Mouse (Mus musculus): ENCODE measurements around the gene Cdk4. TPM values are rescaled to one million over a fixed set of nuclear protein-coding genes. Genes with fewer than 3 reads are reported as not detected.
A peak's percentile ranks its signal among the peaks of the same experiment; 100 is the strongest.
"Not testable (repeated sequence)": the region's sequence is repeated elsewhere in the genome, so short reads cannot be mapped to it uniquely, and the experiment has no call there.

Gene Cdk4
- polyA plus RNA-seq, 1 experiment, result 187 TPM

DNA sequence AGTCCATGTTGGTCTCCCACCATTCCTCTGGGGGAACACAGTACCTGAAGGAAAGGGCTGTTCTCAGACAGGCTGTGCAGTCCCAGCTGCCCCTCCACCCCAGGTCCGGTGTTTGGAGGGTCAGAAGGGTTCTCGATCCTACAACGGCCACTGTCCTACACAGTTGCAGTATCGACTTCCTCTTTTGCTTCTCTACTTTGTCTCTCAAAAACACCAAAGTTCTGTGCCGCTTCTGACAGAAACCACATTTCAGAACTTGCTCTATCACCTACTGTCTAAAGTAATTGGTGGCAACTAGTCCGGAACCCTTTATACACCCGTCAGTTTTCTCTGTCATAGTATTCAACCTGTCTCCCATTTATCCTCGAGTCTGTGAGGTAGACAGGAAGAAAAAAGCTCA lies 7.9 kb upstream of the Cdk4 start:
- H3K27ac ChIP-seq (ENCODE audit: insufficient read depth, low read depth, low read length), result no peak overlapping the region
- no peaks in the 10 kb centered on the region for H3K4me1 ChIP-seq (ENCODE audit: control insufficient read depth, insufficient read depth, low read length)
- TF ChIP-seq CTCF (IDR thresholded peaks at IDR 0.05; ENCODE audit: low read depth, low read length), result no peak
- no peak for TF ChIP-seq POLR2A (IDR thresholded peaks at IDR 0.05; ENCODE audit: borderline replicate concordance, low read depth, low read length)
- H3K4me3 ChIP-seq (ENCODE audit: insufficient read depth, low read length), result no peak overlapping the region

DNA sequence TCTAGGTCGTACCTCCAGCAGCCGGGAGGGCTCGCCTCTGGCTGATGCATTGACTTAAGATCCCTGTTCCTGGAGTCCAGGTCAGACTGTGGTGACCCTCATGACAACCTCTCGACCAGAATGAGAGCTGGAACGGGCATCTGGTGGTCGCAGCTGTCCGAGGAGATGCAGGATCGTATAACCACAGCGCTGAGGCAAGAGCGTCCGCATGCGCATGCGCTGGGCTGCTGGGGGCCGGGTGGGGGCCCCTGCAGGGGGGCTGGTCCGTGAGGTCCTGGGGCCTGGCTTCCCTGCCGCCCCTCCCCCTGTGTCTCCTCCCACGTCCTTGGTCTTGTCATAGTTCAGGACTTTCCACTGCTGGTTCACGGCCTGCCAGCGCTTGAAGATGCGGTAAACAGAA lies 6.8 kb upstream of the Cdk4 start:
- no peak overlapping the region for H3K4me3 ChIP-seq (ENCODE audit: insufficient read depth, low read length)
- TF ChIP-seq CTCF (IDR thresholded peaks at IDR 0.05; ENCODE audit: low read depth, low read length) (no peak), POLR2A (IDR thresholded peaks at IDR 0.05; ENCODE audit: borderline replicate concordance, low read depth, low read length) (no peak)
- H3K27ac ChIP-seq (ENCODE audit: insufficient read depth, low read depth, low read length), result no peak overlapping the region
- H3K4me1 ChIP-seq (ENCODE audit: control insufficient read depth, insufficient read depth, low read length), result peaks cover 2% of the 10 kb centered on the region

DNA sequence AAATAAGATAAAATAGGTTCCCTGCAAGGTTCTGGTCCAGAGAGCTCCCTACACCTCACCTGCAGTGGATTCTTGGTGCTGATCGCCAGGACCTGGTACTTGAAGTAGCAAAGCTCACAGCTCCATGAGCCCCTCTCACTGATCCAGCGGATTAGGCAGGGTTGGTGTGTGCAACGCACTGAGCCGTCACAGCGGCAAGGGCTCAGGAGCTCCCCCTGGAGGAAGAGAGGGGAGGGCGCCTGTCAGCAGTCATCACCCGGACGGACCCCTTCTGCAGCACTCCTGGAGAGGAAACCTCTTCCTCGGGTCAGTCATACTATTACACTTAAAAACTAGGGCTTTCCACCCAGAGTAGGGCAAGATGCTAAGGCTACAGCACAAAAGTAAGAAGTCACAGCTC lies 5.2 kb upstream of the Cdk4 start:
- TF ChIP-seq CTCF (IDR thresholded peaks at IDR 0.05; ENCODE audit: low read depth, low read length), result peak; percentile 85
- TF ChIP-seq POLR2A (IDR thresholded peaks at IDR 0.05; ENCODE audit: borderline replicate concordance, low read depth, low read length), result no peak
- peaks cover 10% of the 10 kb centered on the region for H3K4me1 ChIP-seq (ENCODE audit: control insufficient read depth, insufficient read depth, low read length)
- H3K4me3 ChIP-seq (ENCODE audit: insufficient read depth, low read length), result peak overlapping the region; percentile 32; the same call in 1 of the 2 replicates
- H3K27ac ChIP-seq (ENCODE audit: insufficient read depth, low read depth, low read length), result no peak overlapping the region

DNA sequence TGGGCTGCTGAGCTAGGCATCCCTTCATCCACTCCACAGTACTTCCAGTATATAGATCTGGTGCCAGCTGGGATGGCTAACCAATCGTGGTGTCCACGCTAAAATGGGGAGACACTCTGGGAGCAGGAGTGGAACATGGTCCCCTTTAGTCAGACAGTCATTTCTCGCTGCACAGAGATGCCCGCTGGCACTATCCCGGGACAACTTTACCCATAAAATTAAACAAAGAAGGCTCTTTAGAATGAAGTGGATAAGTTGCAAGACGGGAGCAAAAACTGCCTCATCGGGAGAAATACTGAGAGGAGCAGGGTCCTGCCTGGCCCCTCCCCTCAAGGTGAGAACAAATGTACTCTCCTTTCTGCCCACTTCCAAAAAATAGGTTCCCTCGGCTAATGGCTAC lies 4.6 kb upstream of the Cdk4 start:
- Histone ChIP-seq H3K4me3 (ENCODE audit: insufficient read depth, low read length) (peak overlapping the region; percentile 32), H3K27ac (ENCODE audit: insufficient read depth, low read depth, low read length) (no peak overlapping the region), H3K4me1 (ENCODE audit: control insufficient read depth, insufficient read depth, low read length) (peaks cover 10% of the 10 kb centered on the region)
- TF ChIP-seq CTCF (IDR thresholded peaks at IDR 0.05; ENCODE audit: low read depth, low read length), result no peak
- no peak for TF ChIP-seq POLR2A (IDR thresholded peaks at IDR 0.05; ENCODE audit: borderline replicate concordance, low read depth, low read length)

DNA sequence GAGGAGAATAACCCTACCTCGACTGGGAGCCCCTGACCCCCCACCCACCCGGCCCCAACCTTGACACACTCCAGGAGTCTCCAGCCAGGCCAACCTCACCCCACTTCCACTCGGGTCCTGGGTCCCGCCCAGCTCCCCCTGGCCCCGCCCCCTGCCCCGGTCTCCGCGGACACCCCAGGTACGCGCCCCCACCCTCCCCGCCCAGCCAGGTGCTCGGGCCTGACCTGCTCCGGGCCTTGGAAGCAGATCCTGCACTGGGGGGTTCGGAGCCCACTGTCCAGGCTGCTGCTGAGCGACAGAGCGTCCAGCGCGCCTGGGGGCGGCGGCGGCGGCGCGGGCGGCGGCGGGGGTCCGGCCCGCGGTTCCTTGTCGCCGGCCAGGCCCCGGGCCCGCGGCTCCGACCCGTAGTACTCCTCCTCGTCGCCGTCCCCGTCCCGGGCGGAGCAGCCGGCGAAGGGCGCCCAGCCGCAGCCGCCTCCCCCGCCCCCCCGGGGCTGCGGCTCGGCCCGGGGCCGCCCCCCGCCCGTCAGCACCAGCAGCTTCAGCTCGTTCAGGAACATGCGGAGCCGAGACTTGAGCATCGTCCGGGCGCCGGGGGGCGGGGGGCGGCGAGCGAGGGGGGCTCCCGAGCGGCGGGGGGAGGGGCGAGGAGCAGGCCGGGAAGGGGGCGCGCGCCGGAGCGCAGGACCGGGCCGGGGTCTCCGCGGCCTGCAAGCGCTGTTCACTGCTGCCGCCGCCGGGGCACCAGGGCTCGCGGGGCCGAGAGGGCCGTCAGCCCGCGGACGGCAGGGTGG lies 4.0 kb upstream of the Cdk4 start:
- peaks cover 10% of the 10 kb centered on the region for H3K4me1 ChIP-seq (ENCODE audit: control insufficient read depth, insufficient read depth, low read length)
- H3K27ac ChIP-seq (ENCODE audit: insufficient read depth, low read depth, low read length), result no peak overlapping the region
- peak overlapping the region; percentile 49 for H3K4me3 ChIP-seq (ENCODE audit: insufficient read depth, low read length)
- TF ChIP-seq POLR2A (IDR thresholded peaks at IDR 0.05; ENCODE audit: borderline replicate concordance, low read depth, low read length), result no peak
- no peak for TF ChIP-seq CTCF (IDR thresholded peaks at IDR 0.05; ENCODE audit: low read depth, low read length)

DNA sequence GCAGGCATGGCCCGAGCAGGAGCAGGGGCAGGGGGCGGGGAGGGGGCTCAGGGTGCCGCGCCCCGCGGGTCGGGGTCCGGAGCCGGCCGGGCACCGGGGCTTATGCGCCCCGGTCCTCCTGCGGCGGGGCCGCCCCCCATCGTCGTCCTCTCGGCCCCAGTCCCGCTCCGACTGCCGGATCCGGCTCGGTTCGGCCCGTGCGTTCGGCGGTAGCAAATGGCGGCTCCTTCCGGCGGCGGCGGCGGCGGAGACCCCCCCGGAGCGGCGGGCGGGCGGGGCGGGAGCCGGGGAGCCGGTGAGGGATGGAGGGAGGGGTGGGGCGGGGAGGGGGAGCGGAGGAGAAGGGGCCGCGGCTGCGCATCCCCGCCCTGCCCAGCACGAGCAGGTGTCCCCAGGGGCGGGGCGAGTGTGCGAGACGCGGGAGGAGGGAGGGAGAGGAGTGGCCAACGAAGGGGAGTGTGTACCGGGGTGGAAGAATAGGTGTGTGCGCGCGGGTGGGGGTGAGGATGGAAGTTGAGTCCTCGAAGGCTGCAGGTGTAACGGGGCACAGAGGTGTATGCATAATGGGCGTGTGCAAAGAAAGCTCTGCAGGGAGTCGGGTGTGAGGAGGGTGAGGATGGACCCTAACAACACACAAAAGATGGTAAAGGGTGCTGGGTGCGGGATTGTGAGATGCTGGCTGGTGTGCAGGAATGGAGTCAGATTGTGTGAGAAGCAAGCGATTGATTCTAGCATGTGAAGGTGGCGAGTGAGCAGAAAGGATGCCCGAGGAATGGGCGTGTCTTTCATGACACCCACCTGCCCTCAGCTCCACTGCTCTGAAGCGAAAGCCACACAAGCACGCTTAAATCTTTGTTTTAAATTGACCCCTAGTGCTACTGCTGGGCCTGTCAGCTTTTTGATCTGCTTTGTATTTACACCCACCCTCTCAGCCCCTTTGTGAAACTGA lies 3.1 kb upstream of the Cdk4 start, which contains the start of gene March9:
Gene March9, minus strand, starts transcription at position 217 of the 949 bp plus-strand sequence.
- peaks cover 15% of the 10 kb centered on the region for H3K4me1 ChIP-seq (ENCODE audit: control insufficient read depth, insufficient read depth, low read length)
- H3K27ac ChIP-seq (ENCODE audit: insufficient read depth, low read depth, low read length), result no peak within 1 kb of the TSS
- TF ChIP-seq CTCF (IDR thresholded peaks at IDR 0.05; ENCODE audit: low read depth, low read length) (no peak), POLR2A (IDR thresholded peaks at IDR 0.05; ENCODE audit: borderline replicate concordance, low read depth, low read length) (no peak)
- H3K4me3 ChIP-seq (ENCODE audit: insufficient read depth, low read length), result peak within 1 kb of the TSS; percentile 49

DNA sequence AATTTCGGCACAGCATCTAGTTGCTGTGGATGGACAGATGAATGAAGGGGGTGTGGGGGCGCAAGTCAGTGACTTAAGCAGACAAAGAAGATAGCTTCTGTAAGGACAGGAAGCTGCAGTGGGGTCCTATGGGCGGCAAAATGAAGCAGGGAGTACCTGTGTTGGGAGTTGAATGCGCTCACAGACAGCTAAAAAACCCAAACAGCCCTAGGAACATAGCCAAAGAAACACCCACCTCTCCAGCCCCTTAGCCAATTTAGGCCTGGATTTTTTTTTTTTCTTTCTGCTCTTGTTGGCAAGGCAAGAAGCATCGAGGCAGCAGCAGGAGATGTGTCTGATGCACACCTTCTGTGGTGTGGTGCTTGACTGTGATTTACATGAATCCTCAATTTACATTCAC lies 2.2 kb upstream of the Cdk4 start:
- Histone ChIP-seq H3K4me3 (ENCODE audit: insufficient read depth, low read length) (no peak overlapping the region), H3K4me1 (ENCODE audit: control insufficient read depth, insufficient read depth, low read length) (peaks cover 17% of the 10 kb centered on the region), H3K27ac (ENCODE audit: insufficient read depth, low read depth, low read length) (no peak overlapping the region)
- no peak for TF ChIP-seq POLR2A (IDR thresholded peaks at IDR 0.05; ENCODE audit: borderline replicate concordance, low read depth, low read length)
- TF ChIP-seq CTCF (IDR thresholded peaks at IDR 0.05; ENCODE audit: low read depth, low read length), result no peak

DNA sequence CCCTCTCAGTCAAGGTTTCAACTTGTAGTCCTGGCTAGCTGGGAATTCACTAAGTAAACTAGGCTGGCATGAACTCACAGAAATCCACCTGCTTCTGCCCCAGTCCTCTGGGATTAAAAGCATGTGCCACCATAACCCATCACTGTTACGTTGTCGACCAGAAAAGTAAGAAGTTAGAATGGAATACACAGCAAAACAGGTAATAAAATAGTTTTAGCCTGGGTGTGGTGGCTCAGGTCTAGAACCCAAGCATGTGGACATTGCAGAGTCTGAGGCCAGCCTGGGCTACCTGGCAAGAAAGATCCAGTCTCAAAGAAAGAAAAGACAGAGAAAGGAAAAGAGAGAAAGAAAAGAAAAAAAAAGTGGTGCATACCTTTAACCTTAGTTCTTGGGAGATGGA lies 1.8 kb upstream of the Cdk4 start:
- Histone ChIP-seq H3K4me3 (ENCODE audit: insufficient read depth, low read length) (no peak overlapping the region), H3K27ac (ENCODE audit: insufficient read depth, low read depth, low read length) (no peak overlapping the region), H3K4me1 (ENCODE audit: control insufficient read depth, insufficient read depth, low read length) (peaks cover 17% of the 10 kb centered on the region)
- TF ChIP-seq CTCF (IDR thresholded peaks at IDR 0.05; ENCODE audit: low read depth, low read length), result no peak
- no peak for TF ChIP-seq POLR2A (IDR thresholded peaks at IDR 0.05; ENCODE audit: borderline replicate concordance, low read depth, low read length)

DNA sequence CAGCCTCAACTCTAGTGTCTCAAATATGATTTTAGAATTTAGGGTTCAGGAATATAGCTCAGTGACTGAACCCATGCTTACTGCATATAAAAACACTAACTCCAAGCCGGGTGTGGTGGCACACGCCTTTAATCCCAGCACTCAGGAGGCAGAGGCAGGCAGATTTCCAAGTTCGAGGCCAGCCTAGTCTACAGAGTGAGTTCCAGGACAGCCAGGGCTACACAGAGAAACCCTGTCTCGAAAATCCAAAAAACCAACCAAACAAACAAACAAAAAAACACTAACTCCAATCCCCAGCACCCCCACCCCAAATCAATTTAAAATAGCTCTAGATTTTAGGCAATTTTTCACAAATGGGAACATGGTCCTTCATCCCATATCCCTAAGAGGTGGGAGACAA lies 1.2 kb upstream of the Cdk4 start:
- not testable (repeated sequence) for H3K4me3 ChIP-seq (ENCODE audit: insufficient read depth, low read length)
- H3K27ac ChIP-seq (ENCODE audit: insufficient read depth, low read depth, low read length), result peak overlapping the region; percentile 61
- peaks cover 17% of the 10 kb centered on the region for H3K4me1 ChIP-seq (ENCODE audit: control insufficient read depth, insufficient read depth, low read length)

DNA sequence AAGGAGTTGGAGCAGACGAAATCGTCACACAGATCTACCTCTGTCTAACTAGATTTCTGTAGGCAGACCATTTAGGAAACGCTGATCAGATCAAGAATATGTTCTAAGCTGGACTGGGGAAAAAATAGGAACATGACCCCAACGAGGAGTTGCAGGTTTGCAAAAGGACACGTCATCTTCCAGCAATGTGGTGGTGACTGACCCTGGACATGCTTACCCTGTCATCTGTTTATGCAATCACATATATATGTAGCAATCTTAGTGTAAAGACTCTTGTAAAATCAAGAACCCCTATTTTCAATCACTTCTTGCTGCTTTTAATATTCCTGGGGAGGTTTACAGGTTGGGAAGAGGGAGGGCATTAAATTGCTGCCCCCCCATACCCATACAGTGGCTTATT lies 831 bp upstream of the Cdk4 start:
- peaks cover 17% of the 10 kb centered on the region for H3K4me1 ChIP-seq (ENCODE audit: control insufficient read depth, insufficient read depth, low read length)
- peak overlapping the region; percentile 61 for H3K27ac ChIP-seq (ENCODE audit: insufficient read depth, low read depth, low read length)

More for the DNA sequence above, 831 bp upstream of the Cdk4 start:
- no peak for TF ChIP-seq CTCF (IDR thresholded peaks at IDR 0.05; ENCODE audit: low read depth, low read length)
- no peak for TF ChIP-seq POLR2A (IDR thresholded peaks at IDR 0.05; ENCODE audit: borderline replicate concordance, low read depth, low read length)
- H3K4me3 ChIP-seq (ENCODE audit: insufficient read depth, low read length), result no peak overlapping the region
